Mouse (Mus musculus) MEL (cell line): ENCODE results near the gene Gm5475. TPM values are rescaled to one million over a fixed set of nuclear protein-coding genes. Genes with fewer than 3 reads are reported as not detected.

Experiments
- DNase-seq: peaks from one replicate; pipeline ENCODE4 v3.0.0; 2011; ENCODE audit warnings: low read depth, low spot score
- H3K27ac ChIP-seq: 2 replicates; pipeline ENCODE4 v1.5.1; 2012; ENCODE audit warnings: low read depth, mild to moderate bottlenecking, control low read depth, low read length, moderate library complexity; ENCODE audit not compliant: control insufficient read depth
- H3K27me3 ChIP-seq, 2 experiments: fragments of 150-350 bp in 1 of 2; sonication (generic) in 1 of 2; 2 replicates each; pipeline ENCODE4 v1.6.1; 2012; ENCODE audit warnings: low read length in 2 of 2, mild to moderate bottlenecking in 2 of 2, improper control_type of control experiment in 1 of 2, moderate library complexity in 1 of 2; ENCODE audit not compliant: insufficient read depth in 2 of 2, control insufficient read depth in 1 of 2
- H3K36me3 ChIP-seq, 2 experiments: 2 replicates each; pipeline ENCODE4 v1.6.1; 2012 to 2014; ENCODE audit warnings: low read length in 2 of 2, improper control_type of control experiment in 1 of 2, inconsistent platforms in 1 of 2, mild to moderate bottlenecking in 1 of 2; ENCODE audit not compliant: insufficient read depth in 2 of 2, control insufficient read depth in 1 of 2
- H3K4me1 ChIP-seq, 2 experiments: fragments of 150-350 bp in 1 of 2; sonication (generic) in 1 of 2; 2 replicates each; pipeline ENCODE4 v1.6.1; 2012; ENCODE audit warnings: low read length in 2 of 2, improper control_type of control experiment in 1 of 2, mild to moderate bottlenecking in 1 of 2; ENCODE audit not compliant: insufficient read depth in 2 of 2, control insufficient read depth in 1 of 2
- H3K4me3 ChIP-seq, 2 experiments: fragments of 150-350 bp in 1 of 2; sonication (generic) in 1 of 2; 2 replicates each; pipeline ENCODE4 v1.5.1; 2012; ENCODE audit warnings: low read depth in 2 of 2, low read length in 2 of 2, mild to moderate bottlenecking in 2 of 2, moderate library complexity in 2 of 2, control low read depth in 1 of 2, improper control_type of control experiment in 1 of 2; ENCODE audit not compliant: control insufficient read depth in 1 of 2, insufficient read depth in 1 of 2
- H3K79me2 ChIP-seq: 2 replicates; pipeline ENCODE4 v1.6.1; 2012; ENCODE audit warnings: mild to moderate bottlenecking, low read length, moderate library complexity; ENCODE audit not compliant: control insufficient read depth, poor library complexity, insufficient read depth
- H3K9ac ChIP-seq: 2 replicates; pipeline ENCODE4 v1.6.1; 2012; ENCODE audit warnings: low read depth, mild to moderate bottlenecking, control low read depth, low read length, moderate library complexity; ENCODE audit not compliant: control insufficient read depth, poor library complexity, severe bottlenecking
- H3K9me3 ChIP-seq: fragments of 150-350 bp; sonication (generic); replicated peaks from 2 replicates; pipeline ENCODE4 v1.6.1; 2012; ENCODE audit warnings: mild to moderate bottlenecking, low read length, improper control_type of control experiment, moderate library complexity; ENCODE audit not compliant: insufficient read depth
- ELF1 ChIP-seq: IDR thresholded peaks from 2 replicates; pipeline ENCODE4 v1.6.1; 2014; ENCODE audit warnings: low read depth, mild to moderate bottlenecking, inconsistent platforms, low read length, improper control_type of control experiment, moderate library complexity
- EP300 ChIP-seq, 2 experiments: IDR thresholded peaks; 2 replicates each; pipeline ENCODE4 v1.6.1; 2011; ENCODE audit warnings: improper control_type of control experiment in 2 of 2, low read length in 2 of 2, low read depth in 1 of 2, mild to moderate bottlenecking in 1 of 2
- ETS1 ChIP-seq: IDR thresholded peaks from 2 replicates; pipeline ENCODE4 v1.6.1; 2012; ENCODE audit warnings: low read depth, mild to moderate bottlenecking, inconsistent platforms, low read length, improper control_type of control experiment, moderate library complexity
- HCFC1 ChIP-seq: IDR thresholded peaks from 2 replicates; pipeline ENCODE4 v1.6.1; 2012; ENCODE audit warnings: low read depth, mild to moderate bottlenecking, inconsistent platforms, low read length, improper control_type of control experiment, moderate library complexity
- JUND ChIP-seq: IDR thresholded peaks from 2 replicates; pipeline ENCODE4 v1.6.1; 2011; ENCODE audit warnings: low read depth, mild to moderate bottlenecking, improper control_type of control experiment, low read length
- KAT2A ChIP-seq: conservative IDR thresholded peaks from 2 replicates; pipeline ENCODE4 v1.6.1; 2012; ENCODE audit warnings: low read depth, low read length, improper control_type of control experiment, inconsistent platforms
- MAFK ChIP-seq: IDR thresholded peaks from 2 replicates; pipeline ENCODE4 v1.6.1; 2011; ENCODE audit warnings: low read depth, mild to moderate bottlenecking, low read length, improper control_type of control experiment, borderline replicate concordance
- MXI1 ChIP-seq: IDR thresholded peaks from 2 replicates; pipeline ENCODE4 v1.6.1; 2011; ENCODE audit warnings: mild to moderate bottlenecking, low read depth, low read length, improper control_type of control experiment
- POLR2A ChIP-seq, 2 experiments: IDR thresholded peaks; 2 replicates each; pipeline ENCODE4 v1.6.1; 2011 to 2012; ENCODE audit warnings: low read length in 2 of 2, mild to moderate bottlenecking in 2 of 2, control low read depth in 1 of 2, improper control_type of control experiment in 1 of 2, low read depth in 1 of 2, moderate library complexity in 1 of 2; ENCODE audit not compliant: control insufficient read depth in 1 of 2, insufficient read depth in 1 of 2, poor library complexity in 1 of 2
- POLR2AphosphoS2 ChIP-seq: IDR thresholded peaks from 2 replicates; pipeline ENCODE4 v1.6.1; 2011; ENCODE audit warnings: low read length, improper control_type of control experiment
- RAD21 ChIP-seq: IDR thresholded peaks from 2 replicates; pipeline ENCODE4 v1.6.1; 2011; ENCODE audit warnings: mild to moderate bottlenecking, low read depth, low read length, improper control_type of control experiment
- TAL1 ChIP-seq: IDR thresholded peaks from 2 replicates; pipeline ENCODE4 v1.6.1; 2012; ENCODE audit warnings: mild to moderate bottlenecking, inconsistent platforms, low read length, moderate library complexity, mixed read lengths
- TBP ChIP-seq: IDR thresholded peaks from 2 replicates; pipeline ENCODE4 v1.8.0; 2011; ENCODE audit warnings: low read depth, low read length, improper control_type of control experiment
- USF1 ChIP-seq: IDR thresholded peaks from 2 replicates; pipeline ENCODE4 v1.6.1; 2014; ENCODE audit warnings: low read depth, mild to moderate bottlenecking, inconsistent platforms, low read length, improper control_type of control experiment, moderate library complexity
- USF2 ChIP-seq, 2 experiments: IDR thresholded peaks; 2 replicates each; pipeline ENCODE4 v1.6.1; 2011 to 2012; ENCODE audit warnings: improper control_type of control experiment in 2 of 2, low read length in 2 of 2, borderline replicate concordance in 1 of 2, inconsistent platforms in 1 of 2, low read depth in 1 of 2, mild to moderate bottlenecking in 1 of 2; ENCODE audit not compliant: insufficient read depth in 1 of 2
- ZKSCAN1 ChIP-seq: IDR thresholded peaks from 2 replicates; pipeline ENCODE4 v1.6.1; 2012; ENCODE audit warnings: low read depth, mild to moderate bottlenecking, inconsistent platforms, low read length, improper control_type of control experiment, moderate library complexity
- ZMIZ1 ChIP-seq: IDR thresholded peaks from 2 replicates; pipeline ENCODE4 v1.6.1; 2012; ENCODE audit warnings: low read depth, mild to moderate bottlenecking, inconsistent platforms, low read length, improper control_type of control experiment, moderate library complexity
- polyA plus RNA-seq, 2 experiments: library from polyadenylated mRNA; stranded (reverse) in 1 of 2; unstranded in 1 of 2; fragments of >175 nt in 1 of 2; fragments of >200 nt in 1 of 2; gene quantifications; 2 replicates each; pipeline versions ENCODE4 v1.2.1 to v1.2.4; 2012; ENCODE audit warnings: low replicate concordance in 2 of 2, low read depth in 1 of 2; ENCODE audit not compliant: insufficient read length in 2 of 2, insufficient read depth in 1 of 2, missing spikeins in 1 of 2
- total RNA-seq: library from RNA; depleted of rRNA; stranded (reverse); fragments of 300-350 nt; gene quantifications from 2 replicates; pipeline ENCODE4 v1.2.3, GENCODE M21; 2012

Gene Gm5475
- total and polyA plus RNA-seq, 3 experiments = 0.14 to 0.15 TPM; not detected in 1

- TF ChIP-seq TAL1 (peak; percentile 32), MAFK (no peak)
- H3K9me3 ChIP-seq = no peaks in the 10 kb centered on the region
- no peak overlapping the region for H3K4me3 ChIP-seq
- no peak for DNase-seq
- no peaks in the 10 kb centered on the region for H3K4me1 ChIP-seq
- H3K27me3 ChIP-seq = no peaks in the 10 kb centered on the region; a peak in 1 of 4 replicates
- H3K79me2 ChIP-seq = no peaks in the 10 kb centered on the region
- H3K9ac ChIP-seq = no peak overlapping the region
- H3K36me3 ChIP-seq = no peaks in the 10 kb centered on the region
- no peak overlapping the region for H3K27ac ChIP-seq
Observed at GRCm38 (mm10) chr15:100433234-100433633, 11.3 kb downstream of the Gm5475 start.

- TF ChIP-seq TBP = 0 out of 2 replicates have a peak, but pooled peaks have one; percentile 26
- no peak for TF ChIP-seq ZMIZ1
- no peak for DNase-seq
- Histone ChIP-seq H3K27ac (no peak overlapping the region), H3K9ac (no peak overlapping the region), H3K4me3 (no peak overlapping the region), H3K79me2 (no peaks in the 10 kb centered on the region), H3K4me1 (peaks cover 0 to 5% of the 10 kb centered on the region in 2 experiments; a peak in 2 of 4 replicates), H3K36me3 (no peaks in the 10 kb centered on the region), H3K27me3 (no peaks in the 10 kb centered on the region; a peak in 1 of 4 replicates), H3K9me3 (no peaks in the 10 kb centered on the region)
Observed at GRCm38 (mm10) chr15:100436112-100436511, 14.2 kb downstream of the Gm5475 start.

GRCm38 (mm10) chr15:100436518-100436917, 14.6 kb downstream of the Gm5475 start:
- Histone ChIP-seq H3K9ac (no peak overlapping the region), H3K27me3 (no peaks in the 10 kb centered on the region; a peak in 1 of 4 replicates), H3K4me1 (peaks cover 0 to 5% of the 10 kb centered on the region in 2 experiments; a peak in 2 of 4 replicates), H3K27ac (no peak overlapping the region), H3K79me2 (no peaks in the 10 kb centered on the region), H3K4me3 (no peak overlapping the region), H3K9me3 (no peaks in the 10 kb centered on the region), H3K36me3 (no peaks in the 10 kb centered on the region)
- TF ChIP-seq TAL1 = no peak
- TF ChIP-seq USF2 (IDR thresholded peaks at IDR 0.05; ENCODE audit: borderline replicate concordance in 1 of 2, insufficient read depth in 1 of 2, low read depth in 1 of 2, low read length in 2 of 2) = no peak
- TF ChIP-seq RAD21 = no peak
- TF ChIP-seq JUND = no peak
- no peak for TF ChIP-seq EP300 (IDR thresholded peaks at IDR 0.05; ENCODE audit: low read depth in 1 of 2, low read length in 2 of 2)
- TF ChIP-seq MAFK = no peak
- no peak for TF ChIP-seq HCFC1
- no peak for TF ChIP-seq ETS1
- no peak for TF ChIP-seq POLR2A (IDR thresholded peaks at IDR 0.05; ENCODE audit: control insufficient read depth in 1 of 2, insufficient read depth in 1 of 2, low read depth in 1 of 2, low read length in 2 of 2, poor library complexity in 1 of 2)
- no peak for TF ChIP-seq ZMIZ1
- no peak for TF ChIP-seq ZKSCAN1
- TF ChIP-seq ELF1 = no peak
- no peak for TF ChIP-seq KAT2A
- TF ChIP-seq MXI1 = no peak
- no peak for TF ChIP-seq POLR2AphosphoS2
- no peak for TF ChIP-seq USF1
- no peak for DNase-seq
